Mouse (Mus musculus) C2C12 (cell line): ENCODE results near the gene Dnajc3. TPM values are rescaled to one million over a fixed set of nuclear protein-coding genes. Genes with fewer than 3 reads are reported as not detected.

Source experiments
- H3K27me3 ChIP-seq: one replicate; pipeline ENCODE4 v1.6.1; 2011; ENCODE audit not compliant: control insufficient read depth, insufficient read depth, insufficient read length
- H3K36me3 ChIP-seq: one replicate; pipeline ENCODE4 v1.6.1; 2011; ENCODE audit not compliant: control insufficient read depth, insufficient read depth
- H3K4me3 ChIP-seq: one replicate; pipeline ENCODE4 v1.5.1; 2011; ENCODE audit warnings: mild to moderate bottlenecking, control low read depth; ENCODE audit not compliant: poor library complexity, insufficient read depth, severe bottlenecking
- H3K79me2 ChIP-seq: one replicate; pipeline ENCODE4 v1.6.1; 2011; ENCODE audit not compliant: control insufficient read depth, insufficient read depth
- H3K79me3 ChIP-seq: one replicate; pipeline ENCODE4 v1.6.1; 2011; ENCODE audit warnings: low read depth, control low read depth
- H3ac ChIP-seq: one replicate; pipeline ENCODE3; 2011; ENCODE audit warnings: low read depth; ENCODE audit not compliant: control insufficient read depth, insufficient read length
- CEBPB ChIP-seq: IDR thresholded peaks from one replicate; pipeline ENCODE4 v1.6.1; 2011; ENCODE audit warnings: low read depth, mild to moderate bottlenecking, control low read depth, moderate library complexity
- CTCF ChIP-seq: IDR thresholded peaks from one replicate; pipeline ENCODE4 v1.5.1; 2011; ENCODE audit not compliant: control insufficient read depth, insufficient read depth, insufficient read length
- FOSL1 ChIP-seq: IDR thresholded peaks from one replicate; pipeline ENCODE4 v1.8.0; 2011; ENCODE audit warnings: mild to moderate bottlenecking, low read length; ENCODE audit not compliant: poor library complexity, insufficient read depth, severe bottlenecking
- MAX ChIP-seq: IDR thresholded peaks from one replicate; pipeline ENCODE4 v1.6.1; 2011; ENCODE audit warnings: mild to moderate bottlenecking, control low read depth
- MYOD1 ChIP-seq: IDR thresholded peaks from one replicate; pipeline ENCODE4 v1.6.1; 2011; ENCODE audit warnings: low read depth; ENCODE audit not compliant: control insufficient read depth, insufficient read length
- MYOG ChIP-seq: IDR thresholded peaks from one replicate; pipeline ENCODE4 v1.6.1; 2011; ENCODE audit not compliant: control insufficient read depth, insufficient read length; ENCODE audit errors: extremely low read depth
- USF1 ChIP-seq: IDR thresholded peaks from one replicate; pipeline ENCODE4 v1.6.1; 2011; ENCODE audit warnings: low read depth, mild to moderate bottlenecking, control low read depth, moderate library complexity
- polyA plus RNA-seq: library from polyadenylated mRNA; unstranded; fragments of >200 nt; fragmentation: generic; extraction: Trizol; gene quantifications from one replicate; pipeline ENCODE4 v1.2.1, GENCODE M21; 2012; ENCODE audit warnings: missing spikeins

The Dnajc3 gene
- polyA plus RNA-seq, 1 experiment: 11.4 TPM

- Histone ChIP-seq H3K79me3 (peaks cover 12% of the 10 kb centered on the region), H3K4me3 (no peak overlapping the region), H3K79me2 (peaks cover 19% of the 10 kb centered on the region), H3K36me3 (no peaks in the 10 kb centered on the region), H3K27me3 (no peaks in the 10 kb centered on the region), H3ac (no peak overlapping the region)
- TF ChIP-seq CTCF (no peak), CEBPB (no peak), MAX (no peak), FOSL1 (no peak), MYOG (no peak), USF1 (no peak), MYOD1 (no peak)
Measured at GRCm38 (mm10) chr14:118934686-118935085, 3.1 kb upstream of the Dnajc3 start.

- Histone ChIP-seq H3ac (no peak overlapping the region), H3K36me3 (no peaks in the 10 kb centered on the region), H3K27me3 (no peaks in the 10 kb centered on the region), H3K4me3 (no peak overlapping the region), H3K79me2 (peaks cover 35% of the 10 kb centered on the region), H3K79me3 (peaks cover 22% of the 10 kb centered on the region)
- no peak for TF ChIP-seq CTCF
- no peak for TF ChIP-seq USF1
Measured at GRCm38 (mm10) chr14:118936236-118936635, 1.5 kb upstream of the Dnajc3 start.

DNA sequence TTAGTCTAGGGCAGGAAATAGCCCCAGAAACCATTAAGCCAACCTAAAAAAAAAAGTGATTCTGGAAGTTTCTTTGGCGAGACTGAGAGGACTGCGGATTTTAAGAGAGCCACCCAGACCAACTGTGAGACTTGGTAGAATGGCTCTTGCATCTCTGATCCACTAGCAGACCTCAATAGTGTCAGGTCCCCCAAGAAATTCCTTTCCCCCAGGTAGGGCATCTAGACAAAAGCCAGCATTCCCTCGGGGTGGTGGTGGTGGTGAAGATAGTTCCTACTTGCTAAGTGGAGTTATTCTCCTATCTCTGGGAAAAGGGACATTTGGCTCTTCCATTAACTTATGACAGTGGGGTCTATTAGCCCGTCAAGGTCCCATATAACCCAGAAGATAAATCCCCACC is 824 bp upstream of the Dnajc3 start:
- TF ChIP-seq FOSL1 (no peak), USF1 (no peak)
- Histone ChIP-seq H3ac (peak overlapping the region; percentile 44), H3K79me3 (peaks cover 23% of the 10 kb centered on the region), H3K79me2 (peaks cover 42% of the 10 kb centered on the region), H3K36me3 (no peaks in the 10 kb centered on the region), H3K27me3 (no peaks in the 10 kb centered on the region), H3K4me3 (peak overlapping the region; percentile 25)

DNA sequence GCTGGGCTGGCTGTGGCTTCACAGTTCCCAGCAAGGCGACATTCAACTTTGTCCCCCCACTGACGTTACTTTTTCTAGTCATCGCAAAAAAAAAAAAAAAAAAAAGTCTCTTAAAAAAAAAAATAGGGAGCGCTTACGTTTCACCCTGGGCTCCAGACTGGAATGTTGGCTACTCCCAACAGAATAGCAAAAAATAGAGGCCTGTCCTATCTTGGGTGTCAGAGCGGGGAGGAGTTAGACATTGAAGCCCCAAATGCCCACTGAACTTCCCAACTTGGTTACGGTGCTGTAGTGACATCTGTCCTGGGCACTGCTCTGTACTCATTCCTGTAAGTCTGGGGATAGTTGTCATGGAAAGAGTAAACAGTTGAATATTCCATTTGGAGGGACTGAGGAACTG is 775 bp downstream of the Dnajc3 start:
- TF ChIP-seq MAX (no peak), FOSL1 (no peak), USF1 (no peak), MYOD1 (no peak), MYOG (no peak), CTCF (no peak), CEBPB (no peak)
- Histone ChIP-seq H3K79me3 (peaks cover 32% of the 10 kb centered on the region), H3K4me3 (peak overlapping the region; percentile 87)

GRCm38 (mm10) chr14:118940796-118941495 is 3.2 kb downstream of the Dnajc3 start:
- Histone ChIP-seq H3K79me2 (peaks cover 82% of the 10 kb centered on the region), H3K27me3 (no peaks in the 10 kb centered on the region), H3K4me3 (no peak overlapping the region), H3ac (no peak overlapping the region), H3K79me3 (peaks cover 46% of the 10 kb centered on the region), H3K36me3 (no peaks in the 10 kb centered on the region)
- no peak for TF ChIP-seq CEBPB
- no peak for TF ChIP-seq MYOD1
- TF ChIP-seq CTCF: no peak
- TF ChIP-seq MYOG: no peak
- no peak for TF ChIP-seq USF1
- no peak for TF ChIP-seq FOSL1
- TF ChIP-seq MAX: no peak

More for the DNA sequence above, 775 bp downstream of the Dnajc3 start:
- Histone ChIP-seq H3K27me3 (no peaks in the 10 kb centered on the region), H3ac (peak overlapping the region; percentile 96), H3K36me3 (no peaks in the 10 kb centered on the region), H3K79me2 (peaks cover 58% of the 10 kb centered on the region)

- Histone ChIP-seq H3K79me3 (peaks cover 55% of the 10 kb centered on the region), H3K79me2 (peaks cover 93% of the 10 kb centered on the region), H3ac (no peak overlapping the region), H3K27me3 (no peaks in the 10 kb centered on the region), H3K36me3 (no peaks in the 10 kb centered on the region), H3K4me3 (no peak overlapping the region)
- TF ChIP-seq FOSL1 (no peak), MYOD1 (no peak), MAX (no peak), CEBPB (no peak), USF1 (no peak), MYOG (no peak), CTCF (no peak)
Measured at GRCm38 (mm10) chr14:118942076-118942475, 4.3 kb downstream of the Dnajc3 start.
